Mouse (Mus musculus): ENCODE measurements at regions not wholly inside any gene's neighbourhood (a gene's known extent, or its start where the extent isn't known, plus 50 kb on each side); places are given as distances from the start of the nearest gene placed in this dataset.

GRCm38 (mm10) chr8:8745615-8746285 is 55.4 kb upstream of the Arglu1 start:
- DNase-seq, result no peak
